Mouse (Mus musculus) liver, adult (tissue): ENCODE results near the gene Tnfsf8.

Experiments used
- GATA4 ChIP-seq: IDR thresholded peaks from 2 replicates; pipeline ENCODE4 v1.6.1; 2014; ENCODE audit warnings: mild to moderate bottlenecking, low read length; ENCODE audit not compliant: insufficient replicate concordance

Tnfsf8 gene

DNA sequence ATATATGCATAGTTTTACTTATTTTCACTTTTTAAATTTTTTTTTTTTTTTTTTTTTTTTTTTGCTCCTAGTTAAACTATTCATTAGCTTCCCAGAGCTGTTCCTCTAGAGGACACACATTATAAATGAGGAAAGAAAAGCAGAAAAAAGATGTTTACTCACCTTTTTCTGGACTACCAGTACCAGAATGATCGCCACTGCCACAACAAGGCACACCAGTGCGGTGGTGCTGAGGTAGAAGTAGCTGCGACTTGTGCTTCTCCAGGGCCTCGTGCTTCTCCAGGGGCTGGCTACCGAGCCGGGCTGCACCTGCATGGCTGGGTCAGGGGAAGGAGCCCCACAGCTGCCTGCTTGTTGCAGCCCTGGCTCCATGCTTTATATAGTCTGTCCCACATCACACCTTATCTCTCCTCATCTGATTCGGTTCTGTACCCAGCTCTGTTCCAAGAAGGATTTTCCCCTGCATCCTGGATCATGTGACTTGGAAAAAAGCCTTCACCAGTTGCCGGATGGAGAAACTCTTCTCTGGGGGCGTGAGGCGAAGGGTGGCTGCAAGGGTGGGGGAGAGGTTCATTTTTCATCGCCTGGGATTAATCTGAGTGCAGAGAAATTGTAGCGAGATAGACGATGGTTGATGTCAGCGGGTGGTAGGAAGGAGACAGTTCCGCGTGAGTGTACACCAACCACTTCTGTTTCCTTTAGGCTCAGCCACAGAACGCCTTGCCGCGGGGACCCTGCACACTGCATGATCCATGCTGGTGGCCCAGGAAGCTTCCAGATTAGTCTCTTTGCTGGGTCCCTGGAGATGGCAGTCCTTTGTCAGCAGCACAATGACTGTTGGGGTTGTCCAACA, at the start of gene Tnfsf8:
TSS of gene Tnfsf8 (minus strand) at position 660 of the 853 bp plus-strand sequence.
- no peak for TF ChIP-seq GATA4

DNA sequence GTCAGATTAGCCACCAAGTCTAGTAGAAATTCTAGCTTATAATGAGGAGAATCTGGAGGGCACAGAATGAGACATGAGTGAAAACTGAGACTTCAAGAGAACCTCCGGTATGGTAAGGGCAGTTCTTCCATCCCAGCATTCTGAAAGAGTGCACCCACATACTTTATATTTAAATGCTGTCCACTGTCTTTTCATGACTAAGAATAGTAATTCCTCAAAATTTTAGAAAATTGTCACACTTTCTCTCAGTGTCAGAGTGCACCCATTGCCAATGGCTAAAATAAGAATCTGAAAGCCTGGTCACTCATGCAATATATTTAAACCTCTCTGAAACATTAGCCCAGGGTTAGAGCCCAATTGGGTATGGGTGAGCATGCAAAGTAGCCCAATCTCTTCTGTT, 47.4 kb upstream of the Tnfsf8 start:
- TF ChIP-seq GATA4: no peak

DNA sequence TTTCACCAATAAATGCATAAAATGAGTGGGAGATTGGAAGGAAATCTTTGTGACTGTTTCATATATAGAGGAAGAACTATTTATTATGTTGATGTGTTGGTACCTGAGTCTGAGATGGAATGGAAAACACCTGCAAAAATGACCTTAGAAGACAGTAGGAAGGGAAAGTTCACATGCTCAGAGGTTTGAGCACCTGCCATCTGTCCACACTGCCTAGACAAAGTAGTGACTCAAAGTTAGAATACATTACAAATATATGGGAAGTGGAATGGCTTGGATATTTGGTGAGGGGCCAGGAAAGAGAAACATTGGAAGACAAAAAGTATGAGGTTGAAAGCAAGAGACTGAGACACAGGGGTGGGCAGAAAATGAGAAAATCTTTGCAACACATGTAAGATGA, 46.3 kb upstream of the Tnfsf8 start:
- TF ChIP-seq GATA4: no peak

DNA sequence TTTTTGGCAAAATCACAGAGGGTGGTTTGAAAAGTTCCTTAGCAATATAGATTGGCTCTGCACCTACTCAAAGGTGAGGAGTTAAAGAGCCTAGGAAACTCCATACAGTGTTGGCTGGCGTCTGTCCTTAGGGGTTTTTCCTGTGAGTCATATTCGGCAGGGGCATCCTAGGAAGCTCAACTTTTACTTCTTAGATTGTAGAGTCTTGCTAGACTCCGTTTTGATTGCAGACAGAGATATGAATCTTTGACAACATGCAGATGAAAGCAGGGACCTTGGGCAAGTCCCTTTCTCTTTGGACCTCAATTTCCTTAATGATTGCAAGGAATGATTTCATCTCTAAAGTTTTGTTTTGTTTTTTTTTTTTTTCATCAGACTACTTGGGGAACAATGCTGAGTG, 44.9 kb upstream of the Tnfsf8 start:
- no peak for TF ChIP-seq GATA4

DNA sequence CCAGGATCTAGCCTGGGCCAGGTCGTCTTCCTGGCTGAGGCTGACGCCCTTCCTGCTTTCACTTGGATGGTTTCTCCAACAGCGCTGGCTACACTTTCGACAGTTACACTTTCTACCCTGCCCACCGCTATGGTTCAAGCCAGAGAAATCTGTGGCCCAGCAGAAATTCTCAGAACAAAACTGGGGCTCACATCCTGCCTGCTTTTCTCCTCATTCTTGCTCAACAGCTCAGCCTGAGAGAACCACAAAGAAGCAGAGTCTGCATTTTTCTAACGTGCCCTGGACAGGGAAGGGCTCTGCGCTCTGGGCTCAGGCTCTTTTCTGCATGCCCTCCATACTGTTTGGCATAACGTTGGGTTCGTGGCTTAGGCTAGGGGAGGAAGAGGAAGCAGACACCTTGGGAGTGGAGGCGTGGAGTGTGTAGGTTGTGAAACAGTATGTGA, 38.0 kb upstream of the Tnfsf8 start:
- TF ChIP-seq GATA4: no peak

DNA sequence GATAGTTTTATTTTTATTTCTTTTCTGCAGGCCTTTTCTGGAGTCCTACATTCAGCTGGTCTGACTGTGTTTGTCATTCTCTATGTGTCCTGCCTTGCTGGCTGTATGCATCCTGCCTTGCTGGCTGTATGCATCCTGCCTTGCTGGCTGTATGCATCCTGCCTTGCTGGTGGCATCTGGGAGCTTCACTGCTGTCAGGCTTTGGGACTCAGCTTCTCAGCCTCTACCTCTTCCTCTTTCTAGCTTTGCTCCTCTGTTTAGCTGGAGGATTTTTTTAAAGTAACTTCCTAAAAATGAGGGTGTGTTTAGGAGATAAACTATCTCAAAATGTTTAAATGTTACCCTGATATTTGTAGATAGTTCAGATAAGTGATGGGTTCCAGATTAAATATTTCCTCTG, 36.0 kb upstream of the Tnfsf8 start:
- no peak for TF ChIP-seq GATA4

DNA sequence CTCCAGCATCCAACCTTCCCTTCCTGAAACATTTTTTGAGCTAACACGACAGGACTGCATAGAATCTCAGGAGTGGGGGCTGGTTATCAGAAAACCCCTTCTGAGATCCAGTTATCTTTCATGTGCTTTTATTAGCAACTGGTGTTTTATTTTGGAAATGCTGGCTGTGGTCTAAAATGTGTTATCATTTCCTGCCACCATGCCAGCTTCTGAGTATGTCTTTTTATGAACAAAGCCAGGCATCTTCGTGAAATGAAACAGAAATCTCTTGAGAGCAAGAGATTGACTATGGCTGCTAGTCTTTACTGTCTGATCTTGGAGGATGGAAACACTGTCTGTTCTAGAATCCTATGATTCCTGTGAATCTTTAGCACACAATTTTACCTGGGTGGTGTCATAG, 25.0 kb upstream of the Tnfsf8 start:
- TF ChIP-seq GATA4: no peak

DNA sequence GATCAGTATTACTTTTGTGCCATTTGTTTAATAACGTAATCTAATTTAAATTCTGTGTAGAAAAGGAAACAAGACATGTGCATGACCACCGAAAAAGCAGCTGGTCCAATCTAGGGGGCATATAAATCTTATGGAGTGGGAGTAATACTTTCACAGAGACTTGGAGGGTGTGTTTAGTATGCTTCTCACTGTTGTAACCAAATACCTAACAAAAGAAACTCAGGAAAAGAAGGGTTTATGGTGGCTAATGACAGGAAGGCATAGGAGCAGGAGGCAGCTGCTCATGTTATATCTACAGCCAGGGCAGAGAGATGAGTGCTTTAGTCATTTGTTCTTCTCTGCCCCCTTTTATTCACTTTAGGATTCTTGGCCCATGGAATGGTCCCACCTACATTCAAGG, 15.6 kb upstream of the Tnfsf8 start:
- no peak for TF ChIP-seq GATA4

DNA sequence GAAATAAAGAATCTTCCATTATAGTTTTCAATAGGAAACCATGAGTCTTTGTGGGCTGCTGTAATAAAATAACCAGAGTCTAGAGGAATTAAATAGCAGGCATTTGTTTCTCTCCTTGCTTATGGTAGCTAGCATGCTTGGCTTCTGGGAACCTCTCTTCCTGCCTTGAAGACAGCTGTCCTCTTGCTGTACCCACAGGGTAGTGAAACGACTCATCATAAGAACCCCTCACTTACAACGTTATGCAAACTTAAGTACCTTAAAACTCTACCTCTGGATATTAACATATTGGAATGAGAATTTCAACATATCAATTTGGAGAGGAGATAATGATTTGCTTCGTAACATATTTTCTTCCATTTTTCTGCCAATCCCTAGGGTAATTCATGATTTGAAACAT, 14.3 kb upstream of the Tnfsf8 start:
- TF ChIP-seq GATA4: no peak

DNA sequence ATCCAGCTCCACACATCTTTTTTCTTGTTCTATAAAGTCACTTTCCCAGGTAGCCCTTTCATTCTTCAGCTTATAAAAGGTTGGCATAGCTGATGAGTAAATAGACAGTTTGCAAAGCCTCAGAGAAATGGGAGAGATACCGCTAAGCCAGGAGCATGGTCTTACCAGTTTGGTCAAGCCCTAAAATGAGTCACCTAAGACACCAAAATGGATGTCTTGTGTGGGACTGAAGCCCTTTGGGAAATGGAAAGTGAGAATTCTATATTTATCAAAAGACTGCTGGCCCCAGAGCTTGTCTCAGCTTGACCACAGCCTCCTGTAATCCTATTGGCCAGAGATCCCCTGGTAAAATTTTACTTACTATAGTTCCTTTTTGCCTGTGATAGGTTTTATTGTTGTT, 9.5 kb upstream of the Tnfsf8 start:
- no peak for TF ChIP-seq GATA4

DNA sequence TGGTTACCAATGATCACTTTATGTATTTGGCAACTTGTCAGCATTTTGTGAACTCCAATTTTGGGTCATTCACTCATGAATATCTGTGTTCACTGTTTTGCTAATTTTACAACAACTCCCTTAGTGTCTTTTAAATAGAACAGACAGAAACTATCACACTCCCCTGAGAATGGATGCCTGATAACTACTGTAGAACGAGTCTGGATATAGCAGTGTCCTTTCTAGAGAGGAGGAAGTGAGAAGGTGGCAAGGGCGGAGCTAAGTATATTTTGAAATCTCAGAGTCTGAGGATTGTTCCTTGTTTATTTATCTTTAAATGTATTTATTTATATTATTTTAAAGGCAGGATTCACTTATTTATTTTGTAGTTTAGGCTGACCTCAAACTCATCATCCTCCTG, 7.6 kb upstream of the Tnfsf8 start:
- TF ChIP-seq GATA4: no peak

DNA sequence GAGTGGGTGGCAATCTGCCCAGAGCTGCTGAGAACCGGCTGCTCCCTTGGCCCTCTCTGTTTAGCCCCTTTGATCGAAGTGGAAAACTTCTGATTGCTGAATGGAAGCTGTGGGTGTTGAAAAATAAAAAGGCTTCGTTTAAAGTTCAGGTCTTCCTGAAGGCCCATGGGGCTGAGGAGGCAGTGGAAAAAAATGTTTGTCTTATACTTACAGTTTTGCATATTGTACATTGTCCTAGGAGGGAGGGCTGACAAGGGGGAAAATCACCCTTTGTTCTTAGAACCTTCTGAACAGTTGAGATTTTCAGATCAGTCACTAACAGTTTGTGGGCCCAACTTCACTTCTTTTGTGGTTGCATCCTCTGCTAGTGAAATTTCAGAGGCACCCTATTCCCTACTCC, 1.8 kb upstream of the Tnfsf8 start:
- no peak for TF ChIP-seq GATA4

DNA sequence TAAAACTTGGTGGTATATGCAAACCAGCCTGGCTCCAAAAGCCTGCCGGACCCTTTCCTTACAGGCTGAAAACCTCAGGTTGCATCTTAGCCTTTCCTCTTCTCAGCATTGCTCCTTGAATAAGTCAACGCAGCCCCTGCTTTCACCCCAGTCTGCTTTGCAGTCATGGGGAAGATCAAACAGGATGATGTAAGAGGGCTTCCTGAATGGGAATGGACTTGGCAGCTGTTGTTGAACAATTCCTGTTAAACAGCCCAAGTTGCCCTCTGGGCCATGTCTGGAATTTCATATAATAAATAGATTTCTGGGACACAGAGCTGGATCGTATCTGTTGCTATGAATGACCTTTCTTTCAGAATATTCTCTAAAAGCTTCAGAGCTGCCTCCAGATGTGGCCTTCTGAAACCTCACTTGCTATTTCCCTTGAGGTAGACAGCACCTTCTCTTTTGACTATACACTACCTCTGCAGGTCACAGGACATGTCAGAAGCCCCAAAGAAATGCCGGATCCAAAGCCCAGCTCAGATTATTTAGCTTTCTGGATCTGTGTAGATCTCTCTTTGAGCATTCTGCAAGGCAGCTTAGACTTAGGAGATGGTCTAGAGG, 1.0 kb upstream of the Tnfsf8 start:
- TF ChIP-seq GATA4: no peak

DNA sequence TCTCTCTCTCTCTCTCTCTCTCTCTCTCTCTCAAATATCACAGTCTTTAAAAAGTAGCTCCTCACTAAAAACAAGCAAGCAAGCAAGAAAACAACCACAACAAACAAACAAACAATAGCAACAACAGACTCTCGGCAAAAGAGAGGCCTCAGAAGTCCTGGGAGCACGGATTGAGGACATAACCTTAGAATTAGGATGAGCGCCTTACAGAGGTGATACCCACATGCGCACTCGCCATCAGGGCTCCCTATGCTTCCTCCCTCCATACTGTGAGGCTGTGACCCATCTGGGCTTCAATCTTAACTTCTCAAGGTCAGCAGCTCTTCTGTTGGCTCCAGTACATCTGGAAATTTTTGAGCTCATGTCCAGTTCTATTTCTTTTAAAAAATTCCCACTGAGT, 911 bp downstream of the Tnfsf8 start:
- TF ChIP-seq GATA4: no peak

DNA sequence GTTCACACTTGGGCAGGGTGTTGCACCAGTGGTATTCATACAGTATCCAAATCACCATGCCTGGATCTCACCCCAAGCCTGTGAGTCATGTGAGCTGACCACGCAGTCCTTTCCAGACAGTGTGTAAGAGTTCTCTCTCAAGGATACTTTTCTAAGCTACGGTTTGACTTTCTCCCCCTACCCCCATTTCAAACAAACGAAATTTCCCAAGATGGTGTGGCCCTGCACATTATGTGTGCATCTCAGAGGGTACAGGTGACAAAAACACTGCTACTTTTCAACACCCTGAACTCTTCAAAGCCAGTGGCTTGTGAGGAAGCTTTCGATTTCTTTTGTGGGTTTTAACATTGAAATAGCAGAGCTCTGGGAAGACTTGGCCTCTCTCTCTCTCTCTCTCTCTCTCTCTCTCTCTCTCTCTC, 1.4 kb downstream of the Tnfsf8 start:
- no peak for TF ChIP-seq GATA4

DNA sequence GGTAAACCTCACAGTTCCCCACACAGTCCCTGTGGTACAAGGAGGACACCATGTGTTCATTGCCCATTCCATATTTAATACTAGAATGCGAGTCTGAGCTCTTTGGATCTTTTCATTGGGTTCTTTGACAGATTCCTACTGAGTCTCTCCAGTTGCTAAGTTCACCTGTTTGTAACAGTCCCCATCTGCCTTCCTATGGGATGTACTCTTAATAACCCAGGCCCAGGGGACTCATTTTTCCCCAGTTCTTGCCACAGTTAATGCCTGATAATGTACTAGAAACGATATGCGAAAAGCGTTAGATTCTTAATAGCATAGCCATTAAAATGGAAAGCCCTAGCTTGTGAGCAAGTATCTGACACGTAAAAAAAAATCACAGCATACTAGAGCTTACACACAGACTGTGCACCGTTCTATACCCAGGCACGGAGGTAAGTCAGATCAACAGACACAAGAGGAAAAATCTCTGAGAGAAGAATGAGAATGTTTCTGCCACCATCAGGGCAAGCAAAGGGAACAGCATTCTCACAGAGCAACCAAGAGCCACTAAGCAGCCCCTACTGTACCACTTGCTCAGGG, 2.4 kb downstream of the Tnfsf8 start:
- TF ChIP-seq GATA4: no peak
